Mouse (Mus musculus): ENCODE data around the gene Col10a1. TPM values are rescaled to one million over a fixed set of nuclear protein-coding genes. Genes with fewer than 3 reads are reported as not detected.

The Col10a1 gene
- total RNA-seq (2012; rRNA removed): 0.09 and 0.21 TPM in 2 replicates

- Histone ChIP-seq H3K9me3 (ENCODE audit: control insufficient read depth, insufficient read depth, low read depth, low read length) (no peaks in the 10 kb centered on the region), H3K4me1 (ENCODE audit: control insufficient read depth in 2 of 2, insufficient read depth in 2 of 2, low read length in 2 of 2, poor library complexity in 1 of 2) (no peaks in the 10 kb centered on the region), H3K9ac (ENCODE audit: insufficient read depth, low read depth, low read length, poor library complexity, severe bottlenecking) (no peak within 1 kb of the TSS), H3K36me3 (ENCODE audit: control insufficient read depth, insufficient read depth, low read length, poor library complexity, severe bottlenecking) (no peaks in the 10 kb centered on the region), H3K4me3 (ENCODE audit: insufficient read depth in 1 of 2, low read depth in 1 of 2, low read length in 2 of 2, poor library complexity in 1 of 2, severe bottlenecking in 1 of 2) (no peak within 1 kb of the TSS), H3K27ac (ENCODE audit: insufficient read depth, low read depth, low read length, poor library complexity, severe bottlenecking) (no peak within 1 kb of the TSS)
- DNase-seq (ENCODE audit: low read depth, low spot score): no peak
- TF ChIP-seq MAFK (IDR thresholded peaks at IDR 0.05; ENCODE audit: insufficient read depth, low read depth, low read length): no peak
- TF ChIP-seq CHD2 (IDR thresholded peaks at IDR 0.05; ENCODE audit: low read depth, low read length): no peak
- no peak for TF ChIP-seq ZNF384 (IDR thresholded peaks at IDR 0.05; ENCODE audit: low read depth, low read length)
- no peak for TF ChIP-seq HCFC1 (IDR thresholded peaks at IDR 0.05; ENCODE audit: borderline replicate concordance, insufficient read depth, low read length)
- no peak for TF ChIP-seq ZC3H11A (IDR thresholded peaks at IDR 0.05; ENCODE audit: borderline replicate concordance, low read depth, low read length)
- in situ Hi-C loops (cut with MboI; ENCODE audit: low sequenced_read_pairs in 2 of 2, unreplicated experiment in 2 of 2): no loop called here
Measured at GRCm38 (mm10) chr10:34389681-34390080, at the start of gene Col10a1. Gene Col10a1, plus strand, starts transcription at chr10:34389981.

DNA sequence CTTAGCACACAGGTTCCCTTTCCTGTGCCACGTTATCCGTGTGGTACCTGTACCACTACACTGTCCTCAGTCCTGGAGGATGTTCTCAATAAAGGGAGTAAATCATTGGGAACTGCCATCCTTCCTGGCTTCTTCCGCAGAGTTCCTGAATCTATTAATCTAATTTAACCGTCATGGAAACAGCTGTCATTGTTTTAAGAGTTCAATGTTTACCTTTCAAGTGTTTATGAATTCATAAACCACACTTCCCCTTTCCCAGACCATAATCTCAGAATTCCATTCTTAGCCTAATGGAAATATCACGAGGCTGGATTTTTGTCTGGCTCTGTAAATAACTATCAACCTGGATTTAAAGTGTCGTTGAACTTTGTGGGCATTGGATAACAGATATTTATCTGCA is 48.8 kb upstream of the Col10a1 start:
- in situ Hi-C loops (cut with MboI; ENCODE audit: low sequenced_read_pairs in 2 of 2, unreplicated experiment in 2 of 2): loop anchor here in 1 of 2 experiments (25.0 kb wide), 1 partner anchor 304 kb away; the partner anchor contains the start of genes Calhm4 and Trappc3l

DNA sequence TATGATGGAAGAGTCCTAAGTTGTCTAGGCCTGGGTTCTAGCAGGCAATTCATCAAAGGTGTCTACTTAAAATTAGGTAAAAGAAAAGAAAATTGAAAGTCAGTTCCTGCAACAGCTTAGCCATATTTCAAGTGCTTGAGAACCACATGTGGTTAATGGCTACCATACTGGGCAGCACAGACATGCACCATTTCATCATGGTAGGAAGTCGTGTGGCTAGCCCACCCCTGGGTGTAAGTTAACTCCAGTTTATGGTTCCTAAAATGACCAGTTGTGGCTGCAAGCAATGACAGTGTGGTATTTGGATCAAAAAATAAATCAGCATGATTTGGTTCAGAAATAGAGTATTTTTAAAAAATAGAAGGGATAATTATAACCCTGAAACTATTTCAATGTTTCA is 47.9 kb upstream of the Col10a1 start:
- no peak for DNase-seq (ENCODE audit: low read depth, low spot score)
- no peaks in the 10 kb centered on the region for H3K9me3 ChIP-seq (ENCODE audit: control insufficient read depth, insufficient read depth, low read depth, low read length)

More for the DNA sequence above, 48.8 kb upstream of the Col10a1 start:
- no peaks in the 10 kb centered on the region for H3K36me3 ChIP-seq (ENCODE audit: control insufficient read depth, insufficient read depth, low read length, poor library complexity, severe bottlenecking)
- no peak overlapping the region for H3K4me3 ChIP-seq (ENCODE audit: insufficient read depth in 1 of 2, low read depth in 1 of 2, low read length in 2 of 2, poor library complexity in 1 of 2, severe bottlenecking in 1 of 2)
- H3K27ac ChIP-seq (ENCODE audit: insufficient read depth, low read depth, low read length, poor library complexity, severe bottlenecking): no peak overlapping the region
- no peaks in the 10 kb centered on the region for H3K9me3 ChIP-seq (ENCODE audit: control insufficient read depth, insufficient read depth, low read depth, low read length)
- no peak for TF ChIP-seq ZC3H11A (IDR thresholded peaks at IDR 0.05; ENCODE audit: borderline replicate concordance, low read depth, low read length)
- no peak for TF ChIP-seq ZNF384 (IDR thresholded peaks at IDR 0.05; ENCODE audit: low read depth, low read length)
- TF ChIP-seq CHD2 (IDR thresholded peaks at IDR 0.05; ENCODE audit: low read depth, low read length): no peak
- no peak for TF ChIP-seq MAFK (IDR thresholded peaks at IDR 0.05; ENCODE audit: insufficient read depth, low read depth, low read length)
- no peak for TF ChIP-seq HCFC1 (IDR thresholded peaks at IDR 0.05; ENCODE audit: borderline replicate concordance, insufficient read depth, low read length)
- H3K9ac ChIP-seq (ENCODE audit: insufficient read depth, low read depth, low read length, poor library complexity, severe bottlenecking): no peak overlapping the region
- DNase-seq (ENCODE audit: low read depth, low spot score): no peak
- H3K4me1 ChIP-seq (ENCODE audit: control insufficient read depth in 2 of 2, insufficient read depth in 2 of 2, low read length in 2 of 2, poor library complexity in 1 of 2): no peaks in the 10 kb centered on the region

GRCm38 (mm10) chr10:34352166-34352565 is 37.6 kb upstream of the Col10a1 start:
- Histone ChIP-seq H3K9ac (ENCODE audit: insufficient read depth, low read depth, low read length, poor library complexity, severe bottlenecking) (no peak overlapping the region), H3K27ac (ENCODE audit: insufficient read depth, low read depth, low read length, poor library complexity, severe bottlenecking) (no peak overlapping the region), H3K36me3 (ENCODE audit: control insufficient read depth, insufficient read depth, low read length, poor library complexity, severe bottlenecking) (no peaks in the 10 kb centered on the region), H3K4me1 (ENCODE audit: control insufficient read depth in 2 of 2, insufficient read depth in 2 of 2, low read length in 2 of 2, poor library complexity in 1 of 2) (no peaks in the 10 kb centered on the region), H3K9me3 (ENCODE audit: control insufficient read depth, insufficient read depth, low read depth, low read length) (no peaks in the 10 kb centered on the region), H3K4me3 (ENCODE audit: insufficient read depth in 1 of 2, low read depth in 1 of 2, low read length in 2 of 2, poor library complexity in 1 of 2, severe bottlenecking in 1 of 2) (no peak overlapping the region)
- TF ChIP-seq ZC3H11A (IDR thresholded peaks at IDR 0.05; ENCODE audit: borderline replicate concordance, low read depth, low read length) (no peak), ZNF384 (IDR thresholded peaks at IDR 0.05; ENCODE audit: low read depth, low read length) (no peak), CHD2 (IDR thresholded peaks at IDR 0.05; ENCODE audit: low read depth, low read length) (no peak), MAFK (IDR thresholded peaks at IDR 0.05; ENCODE audit: insufficient read depth, low read depth, low read length) (no peak), HCFC1 (IDR thresholded peaks at IDR 0.05; ENCODE audit: borderline replicate concordance, insufficient read depth, low read length) (no peak)
- DNase-seq (ENCODE audit: low read depth, low spot score): no peak
- in situ Hi-C loops (cut with MboI; ENCODE audit: low sequenced_read_pairs in 2 of 2, unreplicated experiment in 2 of 2): no loop called here

More for the DNA sequence above, 47.9 kb upstream of the Col10a1 start:
- in situ Hi-C loops (cut with MboI; ENCODE audit: low sequenced_read_pairs in 2 of 2, unreplicated experiment in 2 of 2): loop anchor here in 1 of 2 experiments (25.0 kb wide), 1 partner anchor 305 kb away; the partner anchor contains the start of genes Calhm4 and Trappc3l
- no peak overlapping the region for H3K4me3 ChIP-seq (ENCODE audit: insufficient read depth in 1 of 2, low read depth in 1 of 2, low read length in 2 of 2, poor library complexity in 1 of 2, severe bottlenecking in 1 of 2)
- H3K27ac ChIP-seq (ENCODE audit: insufficient read depth, low read depth, low read length, poor library complexity, severe bottlenecking): no peak overlapping the region
- H3K4me1 ChIP-seq (ENCODE audit: control insufficient read depth in 2 of 2, insufficient read depth in 2 of 2, low read length in 2 of 2, poor library complexity in 1 of 2): no peaks in the 10 kb centered on the region
- TF ChIP-seq ZNF384 (IDR thresholded peaks at IDR 0.05; ENCODE audit: low read depth, low read length) (no peak), MAFK (IDR thresholded peaks at IDR 0.05; ENCODE audit: insufficient read depth, low read depth, low read length) (no peak), HCFC1 (IDR thresholded peaks at IDR 0.05; ENCODE audit: borderline replicate concordance, insufficient read depth, low read length) (no peak), CHD2 (IDR thresholded peaks at IDR 0.05; ENCODE audit: low read depth, low read length) (no peak), ZC3H11A (IDR thresholded peaks at IDR 0.05; ENCODE audit: borderline replicate concordance, low read depth, low read length) (no peak)
- H3K9ac ChIP-seq (ENCODE audit: insufficient read depth, low read depth, low read length, poor library complexity, severe bottlenecking): no peak overlapping the region
- H3K36me3 ChIP-seq (ENCODE audit: control insufficient read depth, insufficient read depth, low read length, poor library complexity, severe bottlenecking): no peaks in the 10 kb centered on the region
